Mouse (Mus musculus) megakaryocyte progenitor cell, adult 5-6 weeks (primary cell): ENCODE data around the gene Prkci. TPM values are rescaled to one million over a fixed set of nuclear protein-coding genes. Genes with fewer than 3 reads are reported as not detected.
A peak's percentile ranks its signal among the peaks of the same experiment; 100 is the strongest.

Experiments
- ATAC-seq: replicated peaks from 2 replicates; pipeline ENCODE4 v1.8.0; 2016; ENCODE audit warnings: mild to moderate bottlenecking, moderate TSS enrichment, inconsistent platforms; ENCODE audit not compliant: poor library complexity
- total RNA-seq, 2 experiments: library from RNA; stranded (forward) in 1 of 2; stranded (reverse) in 1 of 2; fragments of 157-497, 149-512 nt in 1 of 2; fragments of 200-1000 nt in 1 of 2; gene quantifications; 2 replicates each; pipeline versions ENCODE4 v1.2.3 to v1.2.4; 2015 to 2017

Gene Prkci
- total RNA-seq, 2 experiments from 2014 or later, result 18.9 to 20.1 TPM

DNA sequence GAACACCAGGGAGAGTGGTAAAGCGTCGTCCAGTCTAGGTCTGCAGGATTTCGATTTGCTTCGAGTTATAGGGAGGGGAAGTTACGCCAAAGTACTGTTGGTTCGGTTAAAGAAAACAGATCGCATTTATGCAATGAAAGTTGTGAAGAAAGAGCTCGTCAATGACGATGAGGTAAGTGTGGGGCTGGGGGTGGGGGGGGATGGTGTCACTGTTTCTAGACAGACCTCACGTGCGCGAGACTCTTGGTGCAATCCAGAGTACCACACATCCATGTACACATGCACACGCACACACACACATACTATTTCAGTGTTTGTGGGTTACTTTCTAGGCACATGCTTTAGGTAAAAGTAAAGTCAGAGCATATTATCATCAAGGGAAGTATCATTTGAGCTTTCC lies 42.3 kb downstream of the Prkci start:
- peak; percentile 89 for ATAC-seq

- ATAC-seq, result no peak
Observed at GRCm38 (mm10) chr3:31038689-31039088, 43.1 kb downstream of the Prkci start.

GRCm38 (mm10) chr3:31042992-31043391 lies 47.4 kb downstream of the Prkci start:
- ATAC-seq, result no peak

DNA sequence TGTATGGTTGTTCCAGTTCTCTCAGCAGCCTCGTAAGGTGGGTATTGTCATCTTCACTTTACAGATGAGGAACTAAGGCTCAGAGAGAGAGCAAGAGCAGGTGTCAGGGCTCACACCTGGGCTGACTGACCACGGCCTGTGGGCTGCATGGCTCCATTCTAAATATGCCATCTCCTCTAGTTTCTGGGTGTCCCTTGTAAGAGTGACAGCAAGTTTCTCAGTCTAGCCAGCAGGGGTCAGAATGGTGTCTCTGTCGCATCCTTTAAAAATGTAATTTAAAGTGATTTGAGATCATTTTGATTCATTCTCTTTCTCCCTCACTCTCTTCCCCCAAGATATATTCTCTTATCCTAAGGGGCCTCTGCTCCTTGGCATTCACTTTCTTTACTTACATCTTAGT lies 51.7 kb downstream of the Prkci start:
- ATAC-seq, result peak; percentile 64

GRCm38 (mm10) chr3:31049087-31049486 lies 53.5 kb downstream of the Prkci start:
- no peak for ATAC-seq

GRCm38 (mm10) chr3:31050375-31050774 lies 54.8 kb downstream of the Prkci start:
- ATAC-seq, result 0 out of 2 replicates have a peak, but pooled peaks have one; percentile 23

DNA sequence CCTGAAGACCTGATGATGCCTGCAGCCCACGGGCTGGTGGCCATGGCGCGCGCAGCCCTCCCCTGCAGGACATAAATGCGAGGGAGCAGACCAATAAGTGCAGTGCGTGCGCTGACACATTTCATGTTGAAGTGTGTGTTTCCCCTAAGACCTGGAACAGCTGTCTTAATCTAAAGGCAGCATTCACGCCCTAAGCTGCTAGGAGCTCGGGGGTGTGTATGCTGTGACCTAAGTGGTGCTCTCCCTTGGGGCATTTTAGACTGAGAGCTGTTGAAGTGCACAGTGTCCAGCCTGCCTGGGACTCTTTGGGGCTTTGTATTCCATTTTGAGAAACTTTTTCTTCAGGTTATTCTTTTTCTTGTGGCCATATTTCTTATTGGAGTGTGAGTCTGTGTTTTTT lies 56.2 kb downstream of the Prkci start:
- no peak for ATAC-seq

DNA sequence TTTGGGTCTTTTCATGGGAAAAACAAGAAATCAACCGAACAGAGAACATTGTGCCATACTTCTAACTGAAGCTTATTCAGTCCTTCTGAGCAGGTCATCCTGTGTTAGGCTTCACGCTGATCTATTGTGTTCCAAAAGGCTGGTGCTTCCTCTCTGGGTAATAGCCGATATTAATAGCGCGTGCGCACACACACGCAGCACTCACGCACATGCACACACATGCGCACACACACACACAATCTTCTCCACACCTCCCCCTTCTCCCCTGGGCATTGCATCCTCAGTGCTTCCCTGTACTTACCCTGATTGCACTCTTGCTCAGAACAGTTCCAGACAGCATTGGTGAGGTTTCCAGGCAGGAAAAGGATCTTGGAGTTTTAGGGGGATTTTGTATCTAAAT lies 57.6 kb downstream of the Prkci start:
- ATAC-seq, result no peak

DNA sequence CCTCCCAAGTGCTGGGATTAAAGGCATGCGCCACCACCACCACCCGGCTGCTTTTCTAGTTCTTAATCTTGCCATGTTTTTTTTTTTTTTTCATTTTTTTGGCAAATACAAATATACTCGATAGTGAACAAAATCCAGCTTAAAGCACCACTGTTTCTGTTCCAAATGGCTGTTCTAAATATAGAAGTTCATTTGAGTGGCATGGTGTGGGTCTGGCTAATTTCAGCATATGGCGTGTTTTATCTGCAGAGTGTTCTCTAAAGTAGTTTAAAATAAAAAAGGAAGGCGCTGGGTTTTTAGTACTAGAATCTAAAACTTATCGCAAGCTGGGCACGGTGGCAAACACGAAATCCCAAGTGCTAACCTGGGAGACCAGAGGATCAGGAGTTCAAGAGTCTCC lies 59.3 kb downstream of the Prkci start:
- ATAC-seq, result no peak

GRCm38 (mm10) chr3:31056047-31056650 lies 60.6 kb downstream of the Prkci start:
- ATAC-seq, result peak; percentile 67

DNA sequence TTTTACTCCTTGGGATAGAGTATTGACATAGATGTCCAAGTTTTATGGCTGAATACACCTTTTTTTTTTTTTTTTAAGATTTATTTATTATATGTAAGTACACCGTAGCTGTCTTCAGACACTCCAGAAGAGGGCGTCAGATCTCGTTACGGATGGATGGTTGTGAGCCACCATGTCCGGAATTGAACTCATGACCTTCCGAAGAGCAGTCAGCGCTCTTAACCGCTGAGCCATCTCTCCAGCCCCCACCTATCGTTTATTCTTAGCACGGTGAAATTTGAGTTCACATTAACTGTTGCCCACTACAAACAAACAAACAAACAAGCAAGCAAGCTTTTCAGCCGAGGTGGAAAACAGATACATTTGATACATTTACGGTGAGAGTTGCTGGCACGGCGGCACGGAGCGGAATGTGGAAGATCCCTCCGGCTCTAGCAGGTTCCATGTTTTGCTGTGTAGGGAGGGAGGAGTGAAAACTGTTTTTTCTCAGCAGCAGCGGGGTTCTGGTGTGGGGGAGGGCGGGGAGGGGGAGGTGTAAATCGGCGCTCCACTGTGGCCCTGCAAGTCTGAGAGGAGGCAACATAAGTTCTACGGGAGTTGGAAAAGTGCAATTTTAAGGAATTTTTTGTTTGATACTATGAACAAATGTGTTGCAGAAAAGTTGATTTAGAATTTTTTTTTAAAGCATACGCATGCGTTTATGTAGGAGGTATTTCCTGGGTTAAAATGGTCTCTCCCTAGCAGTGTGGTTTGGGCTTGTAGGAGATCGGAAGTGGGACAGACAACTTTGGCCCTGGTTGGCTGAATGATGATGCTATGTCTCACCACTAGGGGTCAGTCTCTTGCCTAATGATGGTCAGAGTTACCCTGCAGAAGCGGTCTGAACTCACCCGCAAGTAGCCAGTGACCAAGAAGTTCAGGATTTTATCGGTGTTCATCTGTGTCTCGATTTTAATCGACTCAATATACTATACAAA lies 61.4 kb downstream of the Prkci start:
- peak; percentile 69 for ATAC-seq

GRCm38 (mm10) chr3:31060745-31061102 lies 65.2 kb downstream of the Prkci start:
- ATAC-seq, result no peak

GRCm38 (mm10) chr3:31061103-31061785 lies 65.7 kb downstream of the Prkci start:
- peak; percentile 53 for ATAC-seq

GRCm38 (mm10) chr3:31061786-31062120 lies 66.2 kb downstream of the Prkci start:
- peak; percentile 53 for ATAC-seq

GRCm38 (mm10) chr3:31062325-31062724 lies 66.8 kb downstream of the Prkci start:
- no peak for ATAC-seq

GRCm38 (mm10) chr3:31068482-31068881 lies 72.9 kb downstream of the Prkci start:
- ATAC-seq, result no peak

GRCm38 (mm10) chr3:31071804-31072203 lies 76.3 kb downstream of the Prkci start:
- ATAC-seq, result no peak

DNA sequence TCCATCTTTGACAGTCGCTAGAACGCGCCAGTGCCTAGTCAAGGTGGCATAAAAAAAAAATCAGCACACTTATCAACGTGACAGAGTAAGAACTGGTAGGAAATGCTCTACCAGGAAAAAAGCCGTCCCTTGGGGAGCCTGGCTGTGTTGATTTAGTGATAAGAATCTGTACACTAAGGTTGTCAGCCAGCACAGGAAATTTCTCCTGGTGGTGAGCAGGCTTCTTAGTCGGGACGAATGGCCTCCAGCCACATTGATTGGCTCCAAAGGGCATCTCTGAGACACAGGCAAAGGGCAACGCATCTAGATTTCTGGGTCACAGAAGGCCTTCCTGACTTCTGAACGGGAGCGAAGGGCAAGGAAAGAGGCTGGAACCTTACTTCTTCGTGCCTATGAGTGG lies 80.3 kb downstream of the Prkci start:
- ATAC-seq, result no peak; the same call in 1 of the 2 replicates

GRCm38 (mm10) chr3:31077068-31077703 lies 81.6 kb downstream of the Prkci start:
- no peak for ATAC-seq

GRCm38 (mm10) chr3:31079450-31079849 lies 83.9 kb downstream of the Prkci start:
- no peak for ATAC-seq

- ATAC-seq, result no peak
Observed at GRCm38 (mm10) chr3:31080791-31081502, 85.4 kb downstream of the Prkci start.
